Mouse (Mus musculus) left cerebral cortex, adult 18-20 months (tissue): ENCODE measurements around the gene Prdx6b. TPM values are rescaled to one million over a fixed set of nuclear protein-coding genes. Genes with fewer than 3 reads are reported as not detected.
A peak's percentile ranks its signal among the peaks of the same experiment; 100 is the strongest.

Experiments
- DNase-seq, 2 experiments: peaks; one replicate each; pipeline ENCODE4 v3.0.0; 2021 to 2022; ENCODE audit warnings: low spot score in 2 of 2, mixed read lengths in 1 of 2
- long read RNA-seq, 2 experiments: library from polyadenylated mRNA; stranded (forward); transcript quantifications; one replicate each; pipeline ENCODE4 v2.0.0; 2021
- total RNA-seq, 2 experiments: library from RNA; stranded (reverse); gene quantifications; 2 replicates each; pipeline ENCODE4 v1.2.3; 2021

Prdx6b gene
- total RNA-seq: not detected
- long read RNA-seq, experiment 1: 0 reads
- long read RNA-seq, experiment 2: 0 reads

- DNase-seq: no peak
Measured at GRCm38 (mm10) chr2:80292172-80292571, at the start of gene Prdx6b. Gene Prdx6b (plus strand): TSS chr2:80292472.

DNA sequence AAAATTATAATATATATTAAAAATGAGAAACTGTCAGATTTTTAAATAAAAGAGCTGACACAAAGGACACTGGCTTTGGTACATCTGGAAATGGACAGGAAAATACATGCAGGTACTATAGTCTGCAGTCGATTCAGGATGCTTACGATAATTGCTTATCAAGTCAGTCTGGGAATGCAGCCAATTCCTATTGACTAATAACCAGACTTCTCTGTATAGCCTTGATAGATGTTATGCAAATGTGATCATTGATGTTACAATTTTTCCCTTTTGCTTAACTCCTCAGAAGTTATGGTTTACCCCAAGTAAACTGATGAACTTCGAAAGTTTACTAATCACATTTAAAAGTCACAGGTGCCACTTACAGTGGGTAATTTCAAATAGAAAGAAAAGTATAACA, 44.8 kb upstream of the Prdx6b start:
- no peak for DNase-seq

DNA sequence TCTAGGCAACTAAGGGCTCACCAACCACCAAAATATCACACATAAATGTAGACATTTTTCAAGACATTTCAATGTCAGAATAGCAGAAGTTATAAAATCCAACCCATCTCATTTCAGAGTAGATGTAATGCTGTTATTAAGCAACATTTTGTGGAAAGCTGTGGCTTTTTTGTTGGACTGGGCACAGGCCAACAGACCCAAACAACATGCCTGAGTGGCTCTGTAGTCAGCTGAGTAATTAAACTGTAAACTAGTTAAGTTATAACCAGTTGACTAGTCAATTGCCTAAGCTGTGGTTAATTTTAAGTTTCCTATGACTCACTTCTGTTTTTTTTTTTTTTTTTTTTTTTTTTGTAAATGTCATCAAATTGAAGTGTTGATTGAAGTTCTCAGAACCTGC, 44.4 kb upstream of the Prdx6b start:
- no peak for DNase-seq

DNA sequence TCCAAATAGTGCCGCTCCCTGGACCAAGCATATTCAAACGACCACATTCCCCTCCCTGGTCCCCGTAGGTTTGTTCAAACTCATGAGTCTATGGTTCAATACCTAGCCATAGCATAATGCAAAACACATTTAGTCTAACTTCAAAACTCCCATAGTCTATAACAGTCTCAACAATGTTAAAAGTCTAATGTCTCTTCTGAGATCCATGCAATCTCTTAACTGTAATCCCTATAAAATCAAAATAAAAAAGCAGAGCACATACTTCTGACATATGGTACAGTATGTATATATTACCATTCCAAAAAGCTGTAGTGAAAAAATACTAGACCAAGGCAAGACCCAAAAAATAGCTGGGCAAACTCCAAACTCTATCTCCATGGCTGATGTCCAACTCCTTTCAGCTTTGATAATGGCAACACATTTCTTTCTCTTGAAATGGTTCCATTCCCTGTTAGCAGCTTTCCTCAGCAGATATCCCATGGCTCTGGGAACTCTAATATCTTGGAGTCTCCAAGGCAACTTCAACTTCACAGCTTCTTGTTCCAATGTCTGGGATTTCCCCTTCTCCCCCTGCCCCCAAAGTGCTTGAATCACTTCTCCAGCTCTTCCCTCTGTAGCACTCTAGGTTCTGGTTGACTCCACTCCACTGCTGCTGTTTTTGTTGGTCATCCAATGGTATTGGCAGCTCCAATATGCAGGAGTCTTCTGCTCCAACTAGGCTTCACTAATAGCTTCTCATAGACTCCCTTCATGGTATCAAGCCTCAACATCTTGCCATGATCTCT, 32.2 kb upstream of the Prdx6b start:
- DNase-seq: no peak

DNA sequence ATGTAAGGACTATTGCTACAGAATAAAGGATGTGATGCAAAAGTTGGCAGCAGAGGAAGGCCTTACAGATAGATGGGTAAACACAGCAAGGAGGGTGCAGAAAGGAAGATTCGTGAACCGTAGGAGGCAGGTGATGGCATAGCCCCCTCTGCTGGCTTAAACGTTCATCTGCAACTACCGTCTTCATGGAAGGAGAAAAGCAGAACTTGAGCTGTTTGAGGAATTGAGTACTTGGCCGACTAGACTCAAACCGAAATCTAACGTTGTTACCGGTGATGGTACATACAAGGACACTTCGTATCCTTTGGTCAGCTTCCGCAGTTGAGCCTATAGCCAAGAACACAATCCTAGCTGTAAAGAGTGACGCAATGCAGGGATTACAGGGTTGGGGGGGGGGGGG, 25.4 kb upstream of the Prdx6b start:
- DNase-seq: peak; percentile 72 to 79

- peak in 1 of 2 experiments; percentile 9 for DNase-seq
Measured at GRCm38 (mm10) chr2:80268053-80268452, 24.2 kb upstream of the Prdx6b start.

GRCm38 (mm10) chr2:80271431-80271830, 20.8 kb upstream of the Prdx6b start:
- no peak for DNase-seq

DNA sequence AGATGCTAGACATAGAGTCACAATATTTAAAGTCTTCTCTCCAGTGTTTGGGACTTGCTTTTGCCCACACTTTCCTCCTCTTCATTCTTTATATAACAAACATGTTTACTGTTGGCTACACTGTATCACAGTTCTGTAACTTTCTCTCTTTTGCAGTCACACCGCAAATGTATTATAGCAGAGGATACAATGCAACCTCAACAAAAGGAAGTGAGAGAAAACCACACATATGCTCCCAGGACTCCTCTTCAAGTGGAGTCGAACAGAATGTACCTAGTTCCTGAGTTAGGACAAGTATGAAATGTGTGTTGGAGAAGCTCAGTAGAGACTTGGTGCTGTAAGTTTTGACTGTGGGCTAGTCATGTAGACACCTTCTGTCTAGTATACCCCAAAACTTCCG, 19.2 kb upstream of the Prdx6b start:
- no peak for DNase-seq

- no peak for DNase-seq
Measured at GRCm38 (mm10) chr2:80273763-80274162, 18.5 kb upstream of the Prdx6b start.

GRCm38 (mm10) chr2:80275136-80275535, 17.1 kb upstream of the Prdx6b start:
- DNase-seq: peak; percentile 45 to 58

GRCm38 (mm10) chr2:80282214-80282613, 10.1 kb upstream of the Prdx6b start:
- DNase-seq: no peak

- no peak for DNase-seq
Measured at GRCm38 (mm10) chr2:80286397-80286796, 5.9 kb upstream of the Prdx6b start.

- DNase-seq: no peak
Measured at GRCm38 (mm10) chr2:80298334-80298733, 6.1 kb downstream of the Prdx6b start.

DNA sequence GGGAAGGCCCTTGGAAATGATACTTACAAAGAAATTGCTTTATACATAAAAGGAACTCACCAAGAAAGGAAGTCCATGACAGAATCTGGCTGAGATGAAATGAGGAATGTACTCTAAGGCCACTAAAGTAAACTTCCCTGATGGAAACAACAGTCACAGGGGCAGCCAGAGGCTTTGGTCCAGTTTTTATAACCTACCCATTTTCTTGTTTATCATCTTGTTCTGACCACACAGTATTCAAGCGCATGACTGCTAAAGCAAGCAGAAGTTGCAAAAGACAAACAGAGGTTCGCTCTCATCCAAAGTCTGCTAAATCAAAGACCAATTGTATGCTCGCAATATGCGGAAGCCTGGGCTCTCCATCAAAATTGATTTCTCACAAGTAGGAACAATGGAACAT, 8.5 kb downstream of the Prdx6b start:
- no peak for DNase-seq

DNA sequence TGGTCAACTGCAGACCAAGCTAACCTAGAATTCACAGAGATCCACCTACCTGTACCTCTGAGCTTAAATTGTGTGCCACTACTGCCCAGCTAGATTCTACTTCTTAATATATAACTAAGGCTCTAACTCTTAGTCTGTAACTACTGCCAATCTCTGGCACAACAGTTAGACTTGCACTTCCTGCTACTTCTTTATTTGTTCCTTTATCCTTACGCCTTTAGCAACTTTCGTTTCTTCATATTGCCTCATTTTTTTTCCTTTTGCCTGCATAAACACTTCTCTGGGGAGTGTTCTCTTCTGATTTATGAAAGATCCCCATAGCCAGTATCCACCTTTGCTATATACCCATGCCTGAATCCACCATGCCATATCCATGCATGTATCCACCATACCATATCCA, 11.7 kb downstream of the Prdx6b start:
- no peak for DNase-seq

GRCm38 (mm10) chr2:80307701-80308100, 15.4 kb downstream of the Prdx6b start:
- DNase-seq: no peak

DNA sequence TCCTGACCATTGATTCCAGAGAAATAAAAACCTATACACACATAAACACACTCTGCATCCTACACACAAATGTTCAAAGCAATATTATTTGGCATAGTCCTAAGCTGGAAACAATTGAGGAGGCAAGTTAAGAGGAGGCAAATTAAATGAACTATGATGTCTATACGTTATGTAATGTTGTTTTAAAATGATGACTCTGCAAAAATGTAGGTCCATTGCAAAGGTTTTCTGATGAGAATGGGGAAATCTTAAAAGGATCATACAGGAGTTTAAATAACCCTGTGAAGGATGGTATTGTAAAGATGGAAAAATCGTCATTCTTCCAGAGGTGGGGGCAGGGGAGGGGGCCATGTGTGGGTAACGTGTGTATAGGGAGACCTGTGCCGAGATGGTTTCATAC, 17.5 kb downstream of the Prdx6b start:
- DNase-seq: no peak

- no peak for DNase-seq
Measured at GRCm38 (mm10) chr2:80310772-80311171, 18.5 kb downstream of the Prdx6b start.

- DNase-seq: no peak
Measured at GRCm38 (mm10) chr2:80311350-80311749, 19.1 kb downstream of the Prdx6b start.

DNA sequence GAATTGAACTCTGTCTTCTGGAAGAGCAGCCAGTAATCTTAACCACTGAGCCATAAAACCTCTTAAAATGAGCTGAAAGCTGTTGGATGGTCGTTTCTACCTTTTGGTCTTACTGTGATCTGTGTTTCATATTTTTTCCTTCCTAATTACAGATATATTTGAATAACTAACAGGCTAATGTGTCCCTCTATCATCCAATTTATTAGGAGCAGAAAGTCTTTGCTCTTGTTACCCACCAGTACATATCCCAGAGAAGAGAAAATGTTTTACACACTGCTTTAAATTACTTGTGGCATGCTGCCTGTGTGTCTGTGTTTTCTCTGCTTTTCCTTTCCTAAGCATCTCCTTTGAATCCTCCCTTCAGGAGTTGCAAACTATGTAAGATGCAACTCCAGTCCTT, 21.9 kb downstream of the Prdx6b start:
- DNase-seq: no peak

GRCm38 (mm10) chr2:80314854-80315241, 22.6 kb downstream of the Prdx6b start:
- DNase-seq: no peak

DNA sequence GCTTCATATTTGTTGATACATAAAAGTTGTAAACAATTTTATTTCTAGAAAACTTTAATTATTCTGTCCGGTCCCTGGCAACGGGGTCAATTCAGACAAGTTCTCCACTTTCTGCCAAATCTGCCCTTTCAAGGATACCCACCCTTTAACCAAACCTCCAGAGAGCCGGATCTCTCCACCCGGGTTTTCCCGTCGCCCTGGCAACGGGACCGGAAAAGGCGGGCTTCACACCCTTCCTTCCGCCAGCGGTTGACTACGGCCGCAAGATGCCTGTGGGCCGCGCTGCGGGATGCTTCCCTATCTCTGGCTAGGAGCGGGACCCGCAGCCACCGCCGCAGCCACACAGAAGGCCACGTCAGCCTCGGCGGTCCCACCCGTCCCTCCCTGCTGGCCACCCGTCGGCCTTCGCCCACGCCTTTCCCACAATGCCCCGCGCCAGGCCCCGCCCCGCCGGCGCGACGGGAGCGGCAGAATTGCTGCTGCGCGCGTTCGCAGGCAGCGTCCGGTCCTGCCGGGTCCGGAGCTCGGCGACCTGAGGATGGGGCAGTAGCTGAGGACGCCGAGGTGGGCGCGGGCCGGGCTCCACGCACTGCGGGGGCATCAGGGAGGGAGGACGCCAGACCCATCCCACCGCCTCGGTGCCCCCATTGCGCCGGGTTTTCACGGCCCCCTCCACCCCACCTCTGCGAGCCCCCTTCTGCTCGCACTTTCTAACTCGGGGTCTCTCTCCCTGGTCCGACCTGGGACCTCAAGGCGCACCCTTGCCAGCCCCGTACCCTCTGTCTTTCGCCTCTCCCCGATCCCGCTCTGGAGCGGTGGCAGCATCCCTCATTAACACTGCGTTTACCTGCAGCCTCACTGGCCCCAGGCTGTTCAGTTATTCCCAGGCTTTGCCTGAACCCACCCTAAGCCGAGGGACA, 23.2 kb downstream of the Prdx6b start, which contains the start of gene Dnajc10:
Gene Dnajc10, plus strand, starts transcription at position 225 of the 920 bp plus-strand sequence.
- DNase-seq: peak; percentile 92 to 93
